Mouse (Mus musculus): ENCODE measurements around the gene Itpk1.

GRCm38 (mm10) chr12:102581579-102582196 is 123.0 kb downstream of the Itpk1 start:
- TF ChIP-seq CTCF (IDR thresholded peaks at IDR 0.05; ENCODE audit: borderline replicate concordance, extremely low read depth, insufficient read depth, insufficient read length) (no peak), POLR2A (IDR thresholded peaks at IDR 0.05; ENCODE audit: borderline replicate concordance, extremely low read depth, insufficient read depth, insufficient read length, poor library complexity, severe bottlenecking) (no peak)
